Mouse (Mus musculus) layer of hippocampus, adult 8-10 months (tissue): ENCODE results near the gene Rgs5. TPM values are rescaled to one million over a fixed set of nuclear protein-coding genes. Genes with fewer than 3 reads are reported as not detected.

Source experiments
- DNase-seq, 2 experiments: peaks; one replicate each; pipeline ENCODE4 v3.0.0; 2022; ENCODE audit warnings: low spot score in 2 of 2
- total RNA-seq, 4 experiments: library from RNA; stranded (reverse); gene quantifications; 2 replicates each; pipeline ENCODE4 v1.2.4; 2022

The Rgs5 gene
- 10 to 100 TPM; 45.9 to 53.6 (median 51.3) TPM for total RNA-seq

- DNase-seq: peak; percentile 14 to 15
Observed at GRCm38 (mm10) chr1:169655256-169655655, at the start of gene Rgs5. Rgs5 (plus strand) TSS chr1:169655501.

GRCm38 (mm10) chr1:169606164-169606563 is 49.1 kb upstream of the Rgs5 start:
- no peak for DNase-seq

DNA sequence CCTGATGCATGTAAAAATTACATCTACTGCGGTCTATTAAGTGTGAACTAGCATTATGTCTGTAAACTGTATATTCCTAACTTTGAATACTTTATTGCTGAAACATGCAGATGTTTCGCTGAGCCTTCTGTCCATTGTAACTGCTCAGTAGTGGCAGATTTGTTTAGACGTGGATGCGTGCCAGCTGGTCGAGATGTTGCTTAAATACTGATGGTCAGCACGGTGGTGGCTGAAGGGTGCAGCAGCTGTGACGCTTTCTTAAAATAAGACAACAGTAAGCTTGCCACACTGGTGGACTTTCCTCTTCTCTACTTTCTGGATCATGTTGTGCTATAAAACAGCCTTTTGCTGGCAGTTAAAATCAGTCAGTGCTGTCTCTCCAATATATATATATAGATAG is 25.6 kb upstream of the Rgs5 start:
- no peak for DNase-seq

DNA sequence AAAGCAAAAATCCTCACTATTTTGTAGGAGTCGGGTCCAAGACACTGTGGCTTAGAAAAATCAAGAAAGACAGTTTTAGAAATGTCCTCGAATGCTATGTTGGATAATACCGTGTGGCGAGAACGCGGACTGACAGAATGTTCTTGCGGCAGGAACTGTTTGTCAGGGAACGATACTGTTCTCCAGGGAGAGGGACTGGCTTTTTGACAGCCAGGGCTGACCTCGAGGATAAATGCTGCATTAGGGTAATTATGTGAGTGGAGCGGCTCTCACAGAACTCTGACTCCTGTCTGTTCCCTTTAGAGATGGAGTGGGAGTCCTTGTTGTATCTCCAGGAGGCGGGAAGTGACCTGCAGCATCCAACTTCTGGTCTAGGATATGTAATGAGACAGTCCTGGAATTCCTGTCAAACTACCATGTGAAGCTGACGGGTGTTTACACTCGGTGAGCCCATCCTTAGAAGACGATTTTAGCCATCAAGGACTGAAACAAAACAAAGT is 18.0 kb upstream of the Rgs5 start:
- DNase-seq: no peak

- no peak for DNase-seq
Observed at GRCm38 (mm10) chr1:169644884-169645653, 10.2 kb upstream of the Rgs5 start.

DNA sequence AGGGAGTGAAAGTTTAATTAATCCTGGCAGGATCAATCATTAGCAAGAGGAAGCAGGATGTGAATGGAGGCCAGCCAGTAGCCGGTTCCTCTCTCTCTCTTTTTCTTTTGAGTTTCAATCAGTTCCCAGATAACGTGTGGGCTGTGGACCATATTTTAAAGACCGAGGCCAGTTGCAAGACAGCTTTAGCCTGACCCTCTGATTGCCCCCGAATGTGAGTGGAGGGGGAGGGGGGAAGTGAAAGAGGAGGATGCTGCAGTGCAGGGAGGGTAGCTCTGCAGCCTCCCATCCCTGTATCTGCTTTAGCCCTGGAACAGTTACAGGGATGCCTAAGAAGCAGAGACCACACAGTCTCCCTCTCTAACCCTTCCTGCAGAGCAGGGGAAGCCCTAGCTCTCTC is 4.2 kb downstream of the Rgs5 start:
- no peak for DNase-seq

DNA sequence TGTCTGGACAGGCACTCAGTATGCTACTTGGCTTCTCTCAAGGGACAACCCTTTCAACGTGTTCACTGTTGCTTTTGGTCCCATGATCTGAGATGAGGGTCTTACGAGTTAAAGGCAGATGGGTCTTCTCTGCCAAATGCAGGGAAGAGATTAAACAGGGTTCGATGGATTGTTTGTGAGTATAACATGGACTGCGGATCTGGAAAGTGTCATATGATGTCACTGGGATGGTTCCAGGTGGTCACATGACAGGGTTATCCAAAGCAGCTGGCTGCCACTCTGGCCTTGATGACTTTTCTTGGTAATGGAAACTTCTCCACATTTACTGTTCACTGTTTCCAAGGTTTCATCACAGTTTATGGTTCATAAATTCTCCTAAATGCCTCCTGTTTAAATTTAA is 12.0 kb downstream of the Rgs5 start:
- DNase-seq: no peak

DNA sequence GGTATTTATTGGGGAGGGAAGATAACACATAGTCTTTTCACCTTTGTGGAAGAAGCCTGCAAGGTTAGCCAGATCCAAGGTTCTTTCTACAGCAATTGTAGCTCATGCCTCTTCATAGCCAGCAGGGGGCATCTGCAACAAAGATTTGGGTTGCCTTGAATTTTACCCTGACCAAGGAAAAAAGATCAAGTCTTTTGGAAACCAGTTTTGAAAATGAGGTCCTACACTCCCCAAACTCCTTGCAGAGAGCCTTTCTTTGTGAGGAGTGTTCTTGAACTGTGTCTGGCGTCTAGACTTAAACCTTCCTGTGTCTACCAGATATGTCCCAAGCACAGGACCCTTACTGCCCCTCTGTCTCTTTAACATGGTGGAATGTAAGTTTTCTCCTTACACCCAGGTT is 15.4 kb downstream of the Rgs5 start:
- DNase-seq: peak in 1 of 2 experiments; percentile 12

DNA sequence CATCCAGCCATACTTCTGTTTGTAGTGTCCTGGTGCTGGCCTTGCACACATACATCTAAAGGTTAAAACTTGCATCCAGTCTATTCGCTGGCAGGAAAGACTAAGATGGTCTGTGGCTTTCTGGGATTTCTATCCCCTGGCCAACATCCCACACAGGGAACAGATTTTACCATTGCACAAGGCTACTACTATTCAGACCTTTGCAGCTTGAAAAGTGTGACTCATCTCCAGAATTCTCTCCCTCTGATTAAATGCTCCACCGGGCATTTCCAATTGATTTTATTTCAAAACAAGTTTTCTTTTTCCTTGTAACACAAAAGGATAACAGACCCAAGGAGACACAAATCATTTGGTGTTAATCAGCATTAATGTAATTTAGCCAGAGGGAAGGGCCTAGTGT is 16.5 kb downstream of the Rgs5 start:
- DNase-seq: no peak

- no peak for DNase-seq
Observed at GRCm38 (mm10) chr1:169672272-169672671, 17.0 kb downstream of the Rgs5 start.

DNA sequence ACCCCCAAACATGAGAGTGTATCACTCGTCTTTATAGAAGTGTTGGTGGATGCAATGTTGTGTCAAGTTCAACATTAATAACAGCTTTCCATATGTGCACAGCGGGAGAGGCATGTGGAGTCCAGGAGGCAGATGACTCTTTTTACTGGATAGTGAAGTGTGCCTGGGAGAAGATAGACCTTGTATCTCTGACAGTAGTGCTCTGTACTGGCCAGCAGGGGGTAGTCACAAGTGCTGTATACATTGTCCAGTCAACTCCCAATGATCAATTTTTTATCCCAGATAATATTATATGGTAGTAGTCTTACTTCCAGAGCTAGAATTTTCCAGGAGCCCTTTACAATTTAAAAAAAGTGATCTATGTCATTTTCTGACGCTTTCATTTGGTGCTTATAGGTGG is 18.8 kb downstream of the Rgs5 start:
- no peak for DNase-seq

GRCm38 (mm10) chr1:169676751-169677150 is 21.4 kb downstream of the Rgs5 start:
- DNase-seq: no peak

GRCm38 (mm10) chr1:169680455-169681208 is 25.3 kb downstream of the Rgs5 start:
- no peak for DNase-seq

DNA sequence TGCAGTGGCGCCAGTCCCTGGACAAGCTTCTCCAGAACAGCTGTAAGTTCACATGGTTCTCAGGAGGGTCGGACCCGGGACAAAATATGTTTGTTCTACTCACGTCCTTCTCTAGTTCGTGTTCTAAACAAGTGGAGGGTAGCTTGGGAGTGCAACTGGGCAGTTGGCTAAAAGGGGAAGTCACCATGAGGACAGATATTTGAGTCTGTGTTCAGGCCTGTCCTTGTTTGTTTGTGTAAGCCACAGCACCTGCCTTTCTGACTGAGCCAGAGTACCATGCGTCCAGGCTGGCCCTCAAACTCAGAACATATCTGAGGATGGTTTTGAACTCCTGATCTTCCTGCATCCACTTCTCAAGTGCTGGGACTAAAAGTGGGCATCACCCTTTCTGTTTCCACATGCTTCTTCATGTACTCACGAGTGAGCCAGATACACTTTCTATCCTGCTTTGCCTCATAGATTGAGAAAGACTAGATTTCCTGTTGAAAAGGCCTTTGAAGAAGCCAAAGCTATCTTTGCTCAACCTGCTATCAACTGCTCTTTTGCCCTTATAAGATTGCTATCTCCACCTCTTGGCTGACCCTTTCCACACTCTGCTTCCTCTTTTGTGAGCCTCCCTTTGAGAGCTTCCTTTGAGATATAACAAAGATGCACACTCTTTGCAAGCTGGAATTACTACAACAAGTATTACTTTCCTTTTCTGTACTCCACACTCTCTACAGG is 27.6 kb downstream of the Rgs5 start:
- DNase-seq: no peak

GRCm38 (mm10) chr1:169685257-169685656 is 30.0 kb downstream of the Rgs5 start:
- no peak for DNase-seq

DNA sequence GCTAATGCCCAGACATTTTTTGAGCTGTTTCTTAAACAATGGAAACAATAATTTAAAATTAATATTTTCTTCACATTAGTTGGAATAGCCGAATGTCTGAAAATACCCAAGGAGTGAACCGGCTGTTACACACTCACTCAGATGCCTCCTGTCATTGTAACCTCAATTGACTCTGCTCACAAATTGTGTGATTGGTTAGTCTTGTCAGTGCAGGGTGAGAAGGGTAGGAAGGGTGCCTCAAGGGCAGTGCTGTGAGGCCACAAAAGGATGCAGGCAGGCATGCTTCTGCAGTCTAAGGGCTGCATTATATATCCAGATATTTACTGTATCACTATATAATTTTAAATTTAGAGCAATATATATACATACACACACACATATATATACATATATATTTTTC is 37.7 kb downstream of the Rgs5 start:
- DNase-seq: no peak

GRCm38 (mm10) chr1:169693537-169693936 is 38.2 kb downstream of the Rgs5 start:
- no peak for DNase-seq

GRCm38 (mm10) chr1:169695356-169695755 is 40.1 kb downstream of the Rgs5 start:
- DNase-seq: no peak

GRCm38 (mm10) chr1:169697236-169697635 is 41.9 kb downstream of the Rgs5 start:
- DNase-seq: no peak

GRCm38 (mm10) chr1:169699184-169699583 is 43.9 kb downstream of the Rgs5 start:
- DNase-seq: no peak

GRCm38 (mm10) chr1:169704395-169705087 is 49.2 kb downstream of the Rgs5 start:
- no peak for DNase-seq
